Mouse (Mus musculus) megakaryocyte, embryonic 14.5 days (primary cell): ENCODE data around the gene Tcea2.

Source experiments
- FLI1 ChIP-seq: IDR thresholded peaks from 2 replicates; pipeline ENCODE4 v1.6.1; 2012; ENCODE audit warnings: low read length, inconsistent platforms, mixed read lengths
- GATA1 ChIP-seq: IDR thresholded peaks from 3 replicates; pipeline ENCODE4 v1.6.1; 2012; ENCODE audit warnings: mixed read lengths, low read length, inconsistent platforms, borderline replicate concordance

DNA sequence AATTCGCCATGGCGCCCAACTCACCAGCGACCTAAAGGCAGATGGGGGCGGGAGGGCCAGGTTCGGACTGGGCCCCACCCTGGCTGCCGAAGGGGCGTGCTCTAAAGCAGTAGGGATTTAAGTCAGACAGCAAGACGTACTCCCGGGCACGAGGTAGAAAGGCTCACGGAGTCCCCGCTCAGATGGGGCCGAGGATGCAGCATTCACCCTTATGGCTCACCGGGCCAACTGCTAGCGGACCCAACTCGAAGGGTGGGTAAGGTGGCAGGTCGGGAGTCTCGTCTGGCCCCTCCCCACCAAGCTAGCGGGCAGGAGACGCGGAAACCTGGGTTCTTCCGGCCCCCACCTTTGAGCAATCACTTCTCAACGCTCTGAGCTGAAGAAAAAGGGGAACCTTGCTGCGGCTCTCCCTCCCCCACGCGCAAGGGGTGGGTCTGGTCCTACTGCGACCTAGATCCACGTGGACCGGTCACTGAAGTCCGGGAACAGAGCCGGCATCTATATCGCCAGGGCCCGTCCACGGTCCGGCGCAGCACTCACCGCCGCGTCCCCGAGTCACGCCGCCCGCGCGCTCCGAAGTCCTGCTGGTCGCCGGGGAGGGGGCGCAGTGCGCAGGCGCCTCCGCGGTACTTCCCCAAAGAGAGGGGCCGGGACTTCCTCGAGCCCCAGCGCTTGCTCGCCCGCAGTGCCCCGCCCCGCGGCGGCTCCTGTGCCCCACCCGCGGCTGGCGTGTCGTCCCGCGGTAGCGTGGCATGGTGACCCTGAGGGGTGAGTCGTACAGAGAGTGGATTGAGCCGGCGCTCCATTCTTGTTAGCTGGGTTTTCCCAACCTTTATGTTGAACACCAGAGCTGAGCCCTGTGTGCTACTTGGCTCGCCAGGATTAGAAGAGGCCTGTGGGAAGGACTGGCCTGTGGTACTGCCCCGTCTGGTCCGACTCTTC is 13.5 kb downstream of the Tcea2 start, which contains the start of gene Rgs19:
- no peak for TF ChIP-seq GATA1
- no peak for TF ChIP-seq FLI1
